Mouse (Mus musculus) left cerebral cortex, postnatal 14 days (tissue): Measurements from ENCODE around the gene Hectd4. TPM values are rescaled to one million over a fixed set of nuclear protein-coding genes. Genes with fewer than 3 reads are reported as not detected.
A peak's percentile ranks its signal among the peaks of the same experiment; 100 is the strongest.
"Not testable (repeated sequence)": the region's sequence is repeated elsewhere in the genome, so short reads cannot be mapped to it uniquely, and the experiment has no call there.

ENCODE experiments used
- DNase-seq, 2 experiments: peaks; one replicate each; pipeline ENCODE4 v3.0.0; 2021 to 2022; ENCODE audit warnings: low spot score in 2 of 2, mixed read lengths in 1 of 2
- intact Hi-C: fragments of 180-260 bp; cut with DNase I; formaldehyde crosslinking; loops from one replicate; pipeline ENCODE4 v1.15.1; 2025
- total RNA-seq, 2 experiments: library from RNA; stranded (reverse); gene quantifications; 2 replicates each; pipeline ENCODE4 v1.2.3; 2021

The Hectd4 gene
- total RNA-seq, 2 experiments from 2014 or later, result 223 to 227 TPM

DNA sequence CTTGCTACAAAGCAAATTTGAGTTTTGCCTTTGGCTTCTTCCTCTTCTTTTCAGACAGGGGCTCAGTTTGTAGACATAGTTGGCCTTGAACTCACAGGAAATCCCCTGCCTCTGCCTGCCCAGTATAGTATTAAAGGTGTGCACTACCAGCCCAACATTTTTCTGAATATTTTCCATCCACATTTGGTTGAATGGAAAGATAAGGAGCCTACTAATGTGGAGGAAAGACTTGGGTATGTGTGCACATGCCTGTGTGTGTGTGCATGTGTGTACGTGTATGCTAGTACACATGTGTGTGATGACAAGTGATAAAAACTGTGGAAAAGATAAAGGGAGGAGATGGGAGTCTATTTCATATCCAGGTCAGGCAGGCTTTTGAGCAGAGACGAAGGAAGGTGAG, 5.8 kb downstream of the Hectd4 start:
- DNase-seq, result no peak
- intact Hi-C loops, result no loop called here

DNA sequence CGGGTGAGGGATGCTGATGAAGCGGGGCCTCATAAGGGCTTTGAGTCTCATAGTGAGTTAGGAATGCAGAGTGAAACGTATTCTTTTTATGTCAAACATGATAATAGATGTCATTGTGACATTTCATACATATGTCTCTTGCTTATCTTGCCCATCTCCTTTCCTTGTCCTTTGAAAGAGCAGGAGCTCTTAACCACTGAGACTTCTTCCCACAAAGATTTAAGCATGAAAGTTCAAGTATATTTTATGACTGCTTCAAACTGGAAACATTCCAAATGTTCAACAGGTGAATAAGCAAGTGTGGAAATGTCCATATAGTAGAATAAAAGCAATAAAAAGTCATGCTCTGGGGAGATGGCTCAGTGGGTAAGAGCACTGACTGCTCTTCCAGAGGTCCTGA, 6.4 kb downstream of the Hectd4 start:
- intact Hi-C loops, result no loop called here
- DNase-seq, result no peak

DNA sequence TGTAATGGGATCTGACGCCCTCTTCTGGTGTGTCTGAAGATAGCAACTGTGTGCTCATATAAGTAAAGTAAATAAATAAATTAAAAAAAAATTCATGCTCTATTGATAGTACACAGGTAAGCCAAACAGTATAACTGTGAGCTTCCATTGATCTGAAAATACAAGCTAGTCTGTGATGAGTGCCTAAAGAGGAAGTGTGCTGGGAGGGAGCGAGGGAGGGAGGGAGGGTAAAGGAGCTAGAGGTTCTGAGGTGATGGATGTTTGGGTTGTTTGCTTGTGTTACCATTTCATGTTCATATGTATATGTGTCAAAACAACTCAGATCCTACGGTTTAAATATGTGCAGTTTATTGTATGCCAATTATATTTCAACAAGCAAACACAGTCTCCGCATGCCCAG, 6.8 kb downstream of the Hectd4 start:
- DNase-seq, result no peak

DNA sequence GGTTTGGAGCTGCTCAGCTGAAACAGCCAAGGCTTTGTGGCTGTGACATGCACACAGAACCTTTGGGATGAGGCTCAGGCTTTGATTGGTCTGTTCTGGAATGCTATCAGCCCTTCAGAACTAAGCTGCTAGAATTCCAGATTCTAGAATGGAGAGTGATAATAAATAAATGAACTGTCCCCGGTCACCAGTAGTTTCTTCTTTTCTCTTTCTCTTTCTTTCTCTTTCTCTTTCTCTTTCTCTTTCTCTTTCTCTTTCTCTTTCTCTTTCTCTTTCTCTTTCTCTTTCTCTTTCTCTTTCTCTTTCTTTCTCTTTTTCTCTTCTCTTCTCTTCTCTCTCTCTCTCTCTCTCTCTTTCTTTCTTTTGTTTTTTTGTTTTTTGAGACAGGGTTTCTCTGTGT, 7.3 kb downstream of the Hectd4 start:
- DNase-seq, intact Hi-C loops: not testable (repeated sequence)

More for the DNA sequence above, 6.8 kb downstream of the Hectd4 start:
- intact Hi-C loops, result no loop called here

DNA sequence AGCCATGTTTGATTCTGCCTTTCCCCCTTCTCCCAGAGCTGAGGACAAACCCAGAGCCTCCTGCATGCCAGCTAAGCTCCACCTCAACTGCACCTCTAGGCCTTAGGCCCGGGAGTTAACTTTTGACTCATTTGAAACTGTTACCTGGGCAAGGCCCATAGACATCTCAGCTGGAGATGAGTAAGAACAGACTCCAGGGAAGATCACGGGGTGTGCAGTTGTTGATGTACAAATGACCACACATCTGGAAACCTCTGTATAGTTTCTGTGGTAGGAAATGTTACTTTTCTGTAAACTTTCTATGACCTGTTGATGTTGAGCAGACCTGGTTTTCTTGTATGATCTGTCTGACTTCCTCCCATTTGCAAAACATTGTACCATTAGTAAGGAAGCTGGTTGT, 9.2 kb downstream of the Hectd4 start:
- intact Hi-C loops, result no loop called here
- no peak for DNase-seq

DNA sequence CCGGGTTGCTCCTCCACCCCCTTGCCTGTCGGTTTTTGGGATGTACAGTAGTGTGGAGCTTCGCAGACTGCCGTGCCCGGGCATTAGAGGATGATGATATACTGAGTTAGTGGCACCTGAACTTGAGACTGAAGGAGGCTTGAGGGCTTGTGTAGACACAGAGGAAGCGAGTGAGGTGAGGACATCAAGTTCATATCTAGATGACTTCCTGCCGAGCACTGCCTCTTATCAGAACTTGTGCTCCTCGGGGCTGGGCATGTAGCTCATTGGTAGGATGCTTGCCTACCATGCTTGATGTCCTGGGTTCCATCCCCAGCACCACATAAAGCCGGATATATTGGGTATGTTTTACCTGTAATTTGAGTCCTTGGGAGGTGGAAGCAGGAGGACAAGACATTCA, 10.8 kb downstream of the Hectd4 start:
- intact Hi-C loops, result no loop called here
- no peak for DNase-seq

DNA sequence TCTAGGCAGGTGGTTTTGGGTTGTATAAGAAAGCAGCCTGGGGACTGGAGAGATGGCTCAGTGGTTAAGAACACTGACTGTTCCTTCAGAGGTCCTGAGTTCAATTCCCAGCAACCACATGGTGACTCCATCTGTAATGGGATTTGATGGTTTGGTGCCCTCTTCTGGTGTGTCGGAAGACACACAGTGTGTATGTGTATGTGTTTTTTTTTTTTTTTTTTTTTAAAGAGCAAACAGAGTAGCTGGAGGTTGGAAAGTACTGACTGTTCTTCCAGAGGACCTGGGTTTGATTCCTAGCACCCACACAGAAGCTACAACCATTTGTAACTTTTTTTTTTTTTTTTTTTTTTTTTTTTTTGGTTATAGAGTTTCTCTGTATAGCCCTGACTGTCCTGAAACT, 12.8 kb downstream of the Hectd4 start:
- DNase-seq, result no peak
- intact Hi-C loops, result no loop called here

DNA sequence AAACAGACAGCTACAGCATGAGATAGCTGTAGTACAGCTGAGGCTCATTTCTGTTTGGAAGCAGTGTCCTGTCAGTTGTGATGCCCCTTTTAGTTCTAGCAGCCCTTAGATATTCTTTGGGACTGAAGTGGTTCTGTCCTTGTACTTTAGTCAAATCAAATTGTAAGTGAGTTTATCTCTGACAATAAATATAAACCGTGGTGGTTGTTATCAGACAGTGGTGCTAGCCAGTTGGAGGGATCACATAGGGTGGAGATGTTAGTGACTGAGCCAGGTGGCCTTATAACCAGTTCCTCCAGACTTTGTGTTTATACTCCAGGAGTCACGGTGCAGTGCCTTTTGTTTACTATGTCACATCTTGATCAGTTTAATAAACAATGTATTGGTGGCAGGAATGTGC, 13.7 kb downstream of the Hectd4 start:
- intact Hi-C loops, result no loop called here

DNA sequence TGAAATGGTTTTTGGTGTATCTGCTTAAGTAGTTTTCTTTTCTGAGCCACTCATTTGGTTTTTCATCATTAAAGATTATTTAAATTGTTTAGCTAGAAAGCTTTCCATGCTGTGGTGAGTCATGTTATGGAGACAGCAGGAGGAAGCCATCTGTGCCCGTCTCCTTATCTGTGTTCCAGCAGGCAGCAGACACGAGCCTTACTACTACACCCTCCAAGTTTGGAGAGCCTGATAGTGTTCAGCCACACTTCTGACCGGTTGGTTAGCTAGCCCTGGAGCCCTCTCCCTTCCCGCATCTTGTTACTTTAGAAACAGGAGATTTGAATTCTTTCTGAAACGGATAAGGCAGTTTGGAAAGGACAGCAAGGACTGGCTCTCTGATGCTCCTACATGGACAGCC, 16.2 kb downstream of the Hectd4 start:
- DNase-seq, result peak; percentile 59

More for the DNA sequence above, 13.7 kb downstream of the Hectd4 start:
- DNase-seq, result no peak

DNA sequence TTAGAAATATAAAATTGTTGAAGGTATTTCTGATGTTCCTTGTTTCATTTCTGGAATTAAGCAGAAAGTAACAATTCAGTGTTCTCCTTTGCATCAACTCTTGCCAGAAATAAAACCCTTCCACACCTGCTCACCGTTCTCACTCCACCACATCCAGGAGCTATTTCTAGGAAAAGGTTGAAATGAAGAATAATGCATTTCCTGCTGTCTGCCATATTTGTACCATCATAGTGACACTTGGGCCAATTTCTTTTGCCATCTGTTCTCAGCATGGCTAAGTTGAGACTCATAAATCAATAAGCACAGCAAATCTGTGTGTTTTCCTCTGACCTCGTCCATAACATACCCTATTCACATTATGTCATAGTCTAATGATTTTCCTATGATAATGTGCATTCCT, 18.2 kb downstream of the Hectd4 start:
- no peak for DNase-seq
- intact Hi-C loops, result no loop called here

More for the DNA sequence above, 16.2 kb downstream of the Hectd4 start:
- intact Hi-C loops, result no loop called here

DNA sequence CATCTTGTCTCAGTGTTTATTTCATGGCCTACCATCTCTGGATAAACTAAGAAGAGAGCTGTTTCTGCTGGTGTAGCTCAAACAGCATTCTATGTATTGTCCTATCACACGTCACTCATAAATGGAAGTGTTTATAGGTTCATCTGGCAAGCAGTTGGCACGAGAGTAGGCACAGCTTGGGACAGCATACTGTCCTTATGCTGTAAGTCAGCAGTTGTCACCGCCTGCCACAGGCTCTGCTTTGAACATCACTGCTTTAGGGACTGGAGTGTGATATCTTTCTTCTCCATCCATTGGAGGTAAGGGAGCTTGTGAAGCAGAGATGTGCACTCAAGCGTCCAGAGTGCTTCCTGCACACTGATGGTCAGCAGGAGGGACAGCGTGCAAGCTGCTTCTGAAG, 19.8 kb downstream of the Hectd4 start:
- intact Hi-C loops, result no loop called here
- no peak for DNase-seq

DNA sequence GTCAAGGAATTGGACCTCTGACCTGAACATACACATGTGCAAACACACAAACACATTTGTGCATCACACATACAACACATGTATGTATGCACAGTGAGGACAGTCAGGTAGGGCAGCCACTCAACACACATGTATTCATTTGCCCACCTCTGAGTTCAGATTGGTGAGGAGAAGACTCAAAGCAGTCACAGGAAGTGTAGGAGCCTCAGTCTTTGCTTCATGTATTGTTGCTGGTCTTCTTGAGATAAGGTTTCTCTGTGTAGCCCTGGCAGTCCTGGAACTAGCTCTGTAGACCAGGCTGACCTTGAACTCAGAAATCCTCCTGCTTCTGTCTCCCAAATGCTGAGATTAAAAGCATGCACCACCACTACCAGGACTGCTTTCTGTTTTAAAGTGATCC, 21.2 kb downstream of the Hectd4 start:
- intact Hi-C loops, result no loop called here

DNA sequence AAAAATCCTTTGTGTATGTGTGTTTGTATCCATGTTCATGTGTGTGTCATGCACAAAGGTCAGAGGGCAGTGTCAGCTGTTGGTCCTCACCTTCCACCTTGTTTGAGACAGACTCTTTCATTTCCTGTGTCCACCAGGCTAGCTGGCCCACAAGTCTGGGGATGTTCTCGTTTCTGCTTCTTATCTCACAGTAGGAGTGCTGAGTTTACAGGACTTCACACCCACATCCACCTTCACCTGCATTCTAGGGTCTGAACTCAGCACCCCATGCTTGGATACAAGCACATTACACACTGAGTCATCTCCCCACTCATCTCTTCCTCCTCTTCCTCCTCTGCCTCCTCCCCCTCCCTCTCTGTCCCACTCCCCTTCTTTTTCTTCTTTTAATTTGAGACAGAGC, 22.2 kb downstream of the Hectd4 start:
- no peak for DNase-seq
- intact Hi-C loops, result no loop called here

More for the DNA sequence above, 21.2 kb downstream of the Hectd4 start:
- DNase-seq, result no peak

DNA sequence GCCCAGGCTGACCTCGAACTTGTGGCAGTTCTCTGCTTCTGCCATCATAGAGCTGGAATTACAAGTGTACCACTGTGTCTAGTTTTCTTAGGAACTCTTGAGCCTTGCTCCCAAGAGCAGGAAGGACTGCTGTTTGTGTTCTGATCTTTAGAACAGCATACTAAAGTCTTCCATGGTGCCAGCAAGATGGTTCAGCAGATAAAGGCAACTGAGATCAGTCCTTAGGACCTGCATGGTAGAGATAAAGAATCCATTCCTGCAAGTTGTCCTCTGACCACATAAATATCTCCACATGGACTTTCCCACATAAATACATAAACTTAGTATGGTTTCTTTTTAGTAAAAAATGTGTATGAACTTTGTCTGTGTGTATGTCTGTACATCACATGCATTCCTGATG, 22.7 kb downstream of the Hectd4 start:
- intact Hi-C loops, result no loop called here
- no peak for DNase-seq

DNA sequence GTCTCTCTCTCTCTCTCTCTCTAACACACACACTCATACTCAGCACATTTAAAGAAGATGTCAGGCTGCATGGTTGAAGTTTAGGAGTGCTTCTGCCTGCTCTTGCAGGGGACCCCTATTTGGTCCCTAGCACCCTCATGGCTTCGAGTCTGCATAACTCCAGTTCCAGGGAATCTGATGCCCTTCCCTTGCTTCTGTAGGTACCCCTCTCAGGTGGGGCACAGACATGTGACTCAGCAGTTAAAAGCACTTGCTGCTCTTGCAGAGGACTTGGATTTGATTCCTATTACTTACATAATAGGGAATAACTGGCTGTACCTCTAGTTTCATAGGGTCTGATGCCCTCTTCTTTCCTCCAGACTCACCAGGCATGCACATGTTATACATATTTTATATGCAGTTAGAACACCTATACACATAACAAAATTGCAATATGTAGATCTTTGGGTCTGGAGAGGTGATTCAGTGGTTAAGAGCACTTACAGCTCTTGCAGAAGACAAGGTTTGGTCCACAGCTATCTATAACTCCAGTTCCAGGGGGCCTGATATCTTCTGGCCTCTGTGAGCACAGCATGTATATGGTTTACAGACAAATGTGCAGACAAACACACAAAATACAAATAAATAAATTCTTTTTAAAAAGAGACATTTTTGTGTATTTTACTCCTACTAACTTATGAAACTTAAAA, 23.8 kb downstream of the Hectd4 start:
- intact Hi-C loops, result no loop called here
- DNase-seq, result no peak

DNA sequence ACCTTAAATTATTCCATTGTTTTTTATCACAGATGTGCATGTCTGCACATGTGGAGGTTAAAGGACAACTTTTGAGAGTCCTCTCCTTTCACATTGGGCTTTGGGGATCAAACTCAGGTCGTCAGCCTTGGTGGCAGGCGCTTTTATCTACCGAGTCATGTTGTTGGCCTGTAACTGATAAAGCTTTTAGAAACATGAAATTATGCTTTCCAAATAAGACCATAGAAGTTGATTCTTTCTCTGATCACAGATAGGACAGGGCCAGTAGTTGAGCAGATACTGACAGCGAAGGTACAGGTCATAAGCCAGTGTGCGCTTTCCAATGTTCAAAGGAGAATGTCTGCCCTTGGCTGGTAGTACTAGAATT, 24.3 kb downstream of the Hectd4 start:
- intact Hi-C loops, result no loop called here
- DNase-seq, result no peak

DNA sequence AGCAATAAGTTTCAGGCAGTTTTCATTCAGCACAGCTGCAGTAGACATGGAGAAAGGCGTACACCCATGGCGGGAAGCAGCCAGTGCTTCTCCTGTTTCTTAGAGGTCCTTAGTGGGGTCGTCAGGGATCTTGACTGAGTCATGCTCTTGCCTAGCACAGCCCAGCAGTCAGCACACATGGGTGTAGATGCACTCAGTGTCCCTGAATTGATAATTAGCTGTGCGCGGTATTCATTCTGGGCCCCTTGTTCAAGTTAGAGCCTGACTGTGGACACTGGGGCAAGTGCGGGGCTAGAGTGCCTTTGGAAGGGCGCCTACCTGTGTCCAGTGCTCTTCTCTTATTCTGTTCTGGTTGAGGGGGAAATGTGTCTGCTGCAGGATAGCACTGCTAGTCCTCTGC, 25.2 kb downstream of the Hectd4 start:
- intact Hi-C loops, result loop anchor here (1.0 kb wide), 1 partner anchor 25 kb away; the partner anchor contains the start of gene Hectd4
- no peak for DNase-seq

DNA sequence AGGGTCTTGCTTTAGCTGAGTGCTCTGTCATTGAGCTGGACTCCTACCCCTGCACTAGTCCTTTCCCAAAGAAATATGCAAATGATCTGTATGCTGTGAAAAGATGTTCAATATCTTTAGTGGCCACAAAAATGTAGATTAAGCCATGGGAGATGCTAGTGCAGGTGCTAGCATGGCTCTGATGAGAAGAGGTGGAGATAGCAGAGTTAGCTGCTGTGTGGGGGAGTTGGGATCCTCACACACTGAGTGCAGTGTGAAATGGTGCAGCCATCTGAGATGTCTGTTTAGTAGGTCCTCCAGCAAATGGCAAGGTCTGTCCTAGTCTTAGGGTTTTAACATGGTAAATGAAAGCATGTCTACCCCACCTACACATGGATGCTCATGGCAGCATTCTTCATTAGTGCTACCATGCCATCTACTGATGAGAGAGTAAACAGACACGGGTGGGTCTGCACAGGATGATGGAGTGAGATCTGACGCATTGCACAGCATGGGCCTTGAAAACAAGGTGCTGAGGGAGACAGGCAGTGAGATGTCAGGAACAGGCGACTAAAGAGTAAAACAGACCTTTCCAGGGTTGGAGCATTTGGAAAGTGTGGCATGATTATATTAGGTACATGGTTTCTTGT, 28.9 kb downstream of the Hectd4 start:
- no peak for DNase-seq
- intact Hi-C loops, result no loop called here

DNA sequence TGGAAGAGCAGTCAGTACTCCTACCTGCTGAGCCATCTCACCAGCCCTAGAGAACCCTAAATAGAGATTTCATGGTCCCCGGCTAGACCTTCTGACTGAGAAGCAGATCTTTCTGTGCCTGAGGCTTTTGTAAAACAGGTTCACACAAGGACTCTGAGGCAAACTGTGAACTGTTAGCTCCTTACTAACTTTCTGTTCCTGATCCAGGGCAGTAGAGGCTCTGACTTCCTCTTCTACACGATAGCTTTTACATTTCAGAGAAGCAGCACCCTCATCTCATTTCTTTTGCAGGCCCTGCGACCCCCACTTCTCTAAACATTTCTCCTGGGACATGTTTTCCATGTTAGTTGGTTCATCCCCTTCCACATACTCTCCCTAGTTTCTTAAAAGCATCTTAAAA, 29.7 kb downstream of the Hectd4 start:
- intact Hi-C loops, result no loop called here
- no peak for DNase-seq

DNA sequence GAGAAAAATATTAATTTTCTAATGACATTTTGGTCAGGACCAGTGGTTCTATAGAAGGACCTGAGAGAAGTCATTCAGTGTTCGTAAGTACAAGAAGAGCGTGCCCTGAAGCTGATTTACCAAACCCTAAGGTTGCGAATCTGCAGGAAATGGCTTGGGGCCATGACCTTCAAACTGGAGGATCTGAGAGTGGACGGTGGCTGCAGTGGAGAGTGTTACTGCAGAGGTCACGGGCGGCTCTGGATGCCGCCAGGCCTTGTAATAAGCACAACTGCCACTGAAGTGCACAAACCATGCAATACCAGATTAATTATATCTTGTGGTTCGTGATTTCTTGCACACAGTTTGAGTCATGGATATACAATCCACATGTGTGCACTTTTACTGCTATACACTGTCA, 31.8 kb downstream of the Hectd4 start:
- DNase-seq, result no peak
- intact Hi-C loops, result no loop called here

DNA sequence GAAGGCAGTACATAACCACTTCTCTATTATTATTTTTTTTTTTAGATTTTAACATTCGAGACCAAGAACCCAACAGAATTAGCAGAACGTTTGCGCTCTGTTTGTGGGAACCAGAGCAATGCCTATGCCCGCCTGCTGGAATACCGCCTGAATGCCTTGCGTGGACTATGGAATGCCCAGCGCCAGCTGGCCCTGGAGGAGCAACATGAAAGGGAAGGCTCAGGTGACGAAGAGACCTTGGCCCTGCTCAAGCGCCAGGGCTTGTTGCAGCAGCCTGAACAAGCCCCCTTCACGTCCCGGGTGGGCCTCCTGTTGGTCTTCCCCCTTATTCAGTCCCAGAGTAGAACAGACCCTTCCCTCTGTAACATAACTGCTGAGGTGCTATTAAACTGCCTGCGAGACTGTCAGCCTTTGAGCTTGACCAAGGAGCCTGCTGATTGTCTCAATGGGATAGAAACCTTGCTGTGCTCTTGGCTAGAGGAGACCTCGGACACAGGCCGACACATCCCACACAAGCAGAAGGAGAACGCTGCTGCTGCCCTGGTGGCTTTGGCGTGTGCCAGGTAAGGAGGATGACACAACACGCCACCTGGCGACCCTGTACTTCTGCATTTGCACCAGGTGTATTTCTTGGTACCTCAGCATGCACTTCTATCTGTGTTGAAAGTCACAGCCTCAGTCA, 33.9 kb downstream of the Hectd4 start:
- intact Hi-C loops, result no loop called here
- no peak for DNase-seq
